Mouse (Mus musculus) layer of hippocampus, adult 2 months (tissue): Measurements from ENCODE around the gene Mcu. TPM values are rescaled to one million over a fixed set of nuclear protein-coding genes. Genes with fewer than 3 reads are reported as not detected.
A peak's percentile ranks its signal among the peaks of the same experiment; 100 is the strongest.

ENCODE experiments used
- DNase-seq, 2 experiments: peaks; one replicate each; pipeline ENCODE4 v3.0.0; 2022; ENCODE audit warnings: low spot score in 2 of 2
- H3K27ac ChIP-seq: fragments of 200-600 bp; 2 replicates; pipeline ENCODE4 v1.8.1; 2022
- H3K4me3 ChIP-seq: fragments of 200-600 bp; 2 replicates; pipeline ENCODE4 v1.8.1; 2022; ENCODE audit warnings: mild to moderate bottlenecking
- CTCF ChIP-seq: fragments of 200-600 bp; conservative IDR thresholded peaks from 2 replicates; pipeline ENCODE4 v1.8.1; 2022; ENCODE audit warnings: antibody characterized with exemption, mild to moderate bottlenecking, moderate library complexity
- total RNA-seq, 2 experiments: library from RNA; stranded (reverse); gene quantifications; 2 replicates each; pipeline ENCODE4 v1.2.3; 2021

Gene Mcu
- total RNA-seq, 2 experiments from 2014 or later = 53.8 to 54.8 TPM

- no peak for TF ChIP-seq CTCF
Measured at GRCm38 (mm10) chr10:59444106-59444505, 172.4 kb downstream of the Mcu start.

GRCm38 (mm10) chr10:59443212-59443611 lies 173.3 kb downstream of the Mcu start:
- TF ChIP-seq CTCF = no peak
- no peak for DNase-seq

More at GRCm38 (mm10) chr10:59444106-59444505, 172.4 kb downstream of the Mcu start:
- no peak overlapping the region for H3K4me3 ChIP-seq
- no peak for DNase-seq
- H3K27ac ChIP-seq = no peak overlapping the region

GRCm38 (mm10) chr10:59441735-59442134 lies 174.8 kb downstream of the Mcu start, which contains the start of gene Oit3:
TSS of gene Oit3 (minus strand) at chr10:59441778.
- DNase-seq = no peak
- no peak for TF ChIP-seq CTCF
- no peak within 1 kb of the TSS for H3K27ac ChIP-seq

More at GRCm38 (mm10) chr10:59443212-59443611, 173.3 kb downstream of the Mcu start:
- no peak overlapping the region for H3K4me3 ChIP-seq
- no peak overlapping the region for H3K27ac ChIP-seq

GRCm38 (mm10) chr10:59440177-59440576 lies 176.3 kb downstream of the Mcu start:
- TF ChIP-seq CTCF = no peak
- no peak for DNase-seq
- Histone ChIP-seq H3K4me3 (no peak overlapping the region), H3K27ac (no peak overlapping the region)

More at GRCm38 (mm10) chr10:59441735-59442134, 174.8 kb downstream of the Mcu start, which contains the start of gene Oit3:
- no peak within 1 kb of the TSS for H3K4me3 ChIP-seq

GRCm38 (mm10) chr10:59439508-59439931 lies 177.0 kb downstream of the Mcu start:
- no peak for DNase-seq
- Histone ChIP-seq H3K27ac (no peak overlapping the region), H3K4me3 (no peak overlapping the region)
- TF ChIP-seq CTCF = no peak

- H3K4me3 ChIP-seq = no peak overlapping the region
- DNase-seq = no peak
- no peak for TF ChIP-seq CTCF
- no peak overlapping the region for H3K27ac ChIP-seq
Measured at GRCm38 (mm10) chr10:59438651-59439050, 177.8 kb downstream of the Mcu start.

GRCm38 (mm10) chr10:59435746-59436145 lies 180.7 kb downstream of the Mcu start:
- no peak for TF ChIP-seq CTCF
- no peak for DNase-seq
- no peak overlapping the region for H3K4me3 ChIP-seq
- no peak overlapping the region for H3K27ac ChIP-seq

GRCm38 (mm10) chr10:59430701-59431218 lies 185.7 kb downstream of the Mcu start:
- H3K27ac ChIP-seq = peak overlapping the region; percentile 62; the same call in 1 of the 2 replicates
- no peak overlapping the region for H3K4me3 ChIP-seq
- no peak for DNase-seq
- TF ChIP-seq CTCF = no peak

GRCm38 (mm10) chr10:59429448-59430135 lies 186.9 kb downstream of the Mcu start:
- Histone ChIP-seq H3K27ac (no peak overlapping the region), H3K4me3 (no peak overlapping the region)
- TF ChIP-seq CTCF = no peak
- DNase-seq = no peak

GRCm38 (mm10) chr10:59426371-59426770 lies 190.1 kb downstream of the Mcu start:
- DNase-seq = no peak

GRCm38 (mm10) chr10:59425369-59425768 lies 191.1 kb downstream of the Mcu start:
- no peak for DNase-seq
- Histone ChIP-seq H3K4me3 (no peak overlapping the region), H3K27ac (no peak overlapping the region)
- no peak for TF ChIP-seq CTCF

More at GRCm38 (mm10) chr10:59426371-59426770, 190.1 kb downstream of the Mcu start:
- Histone ChIP-seq H3K27ac (no peak overlapping the region), H3K4me3 (no peak overlapping the region)
- TF ChIP-seq CTCF = no peak

- no peak overlapping the region for H3K4me3 ChIP-seq
- no peak for DNase-seq
- no peak for TF ChIP-seq CTCF
- no peak overlapping the region for H3K27ac ChIP-seq
Measured at GRCm38 (mm10) chr10:59424453-59424852, 192.0 kb downstream of the Mcu start.

GRCm38 (mm10) chr10:59419516-59419915 lies 197.0 kb downstream of the Mcu start:
- no peak for DNase-seq
- no peak overlapping the region for H3K4me3 ChIP-seq
- H3K27ac ChIP-seq = no peak overlapping the region
- TF ChIP-seq CTCF = no peak

GRCm38 (mm10) chr10:59416623-59417022 lies 199.9 kb downstream of the Mcu start:
- Histone ChIP-seq H3K27ac (no peak overlapping the region), H3K4me3 (no peak overlapping the region)
- DNase-seq = no peak
- TF ChIP-seq CTCF = no peak
